Mouse (Mus musculus) retina, embryonic 14.5 days (tissue): ENCODE measurements around the gene Rpp40.

Experiments used
- DNase-seq: peaks from one replicate; pipeline ENCODE4 v3.0.0-alpha.2; 2015; ENCODE audit warnings: low spot score

The Rpp40 gene

DNA sequence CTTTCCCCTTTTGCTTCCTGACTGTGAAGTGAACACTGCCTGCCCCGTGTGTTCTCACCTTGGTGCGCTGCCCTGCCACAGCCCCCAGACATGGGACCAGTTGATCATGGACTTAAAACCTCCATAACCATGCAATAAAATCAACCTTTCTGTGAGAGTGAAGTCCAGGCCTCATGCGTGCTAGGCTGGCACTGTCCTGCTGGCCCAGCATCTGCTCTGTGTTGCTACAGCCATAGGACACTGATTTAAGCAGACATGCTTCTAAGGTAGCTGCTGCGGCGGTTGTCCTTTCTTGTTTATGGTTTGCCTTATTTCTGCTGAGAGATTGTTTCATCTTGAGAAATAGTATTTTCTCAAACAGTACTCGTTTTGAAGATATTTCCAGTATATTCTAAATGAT, 54.6 kb downstream of the Rpp40 start:
- DNase-seq: no peak

DNA sequence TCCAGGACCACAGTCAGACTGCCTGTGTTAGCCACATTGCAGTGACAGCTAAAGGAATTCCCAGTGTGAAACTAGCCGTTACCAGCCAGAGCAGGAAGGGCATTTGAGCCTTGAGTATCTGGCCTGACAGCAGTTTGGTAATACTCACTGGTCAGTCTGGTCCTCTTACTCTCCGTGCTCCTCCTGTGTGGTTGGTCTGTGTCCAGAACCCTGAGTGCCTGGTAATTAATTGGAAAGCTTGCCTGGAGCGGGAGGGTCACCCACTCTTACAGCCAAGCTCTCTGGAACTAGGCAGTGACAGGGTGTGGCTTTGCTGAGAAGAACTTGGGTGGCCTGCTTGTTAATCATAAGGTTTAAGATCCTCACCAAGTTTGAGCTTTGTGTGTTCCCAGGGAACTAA, 57.5 kb downstream of the Rpp40 start:
- DNase-seq: no peak

DNA sequence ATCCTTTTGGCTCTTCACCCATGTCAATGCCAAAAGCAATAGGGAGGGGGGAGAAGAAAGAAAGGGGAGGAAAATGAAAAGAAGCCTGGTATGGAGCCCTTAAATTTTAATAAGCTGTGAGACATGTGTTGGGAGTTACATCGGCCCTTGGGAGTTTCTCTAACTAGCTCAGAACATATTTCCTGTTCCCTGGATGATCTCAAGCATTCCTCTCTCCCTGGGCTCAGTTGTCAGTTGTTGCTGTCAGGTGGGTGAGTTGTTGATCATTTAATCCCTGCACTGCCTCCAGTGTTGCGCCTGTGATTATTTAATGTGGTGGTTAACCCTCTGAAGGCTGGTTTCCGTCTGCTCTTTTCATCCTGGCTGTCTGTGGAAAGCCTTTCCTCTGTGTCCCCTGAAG, 60.9 kb downstream of the Rpp40 start:
- no peak for DNase-seq
